Mouse (Mus musculus) left cerebral cortex, postnatal 36 days (tissue): ENCODE data around the gene Ckap5. TPM values are rescaled to one million over a fixed set of nuclear protein-coding genes. Genes with fewer than 3 reads are reported as not detected.
A peak's percentile ranks its signal among the peaks of the same experiment; 100 is the strongest.
"Not testable (repeated sequence)": the region's sequence is repeated elsewhere in the genome, so short reads cannot be mapped to it uniquely, and the experiment has no call there.

Experiments
- DNase-seq, 2 experiments: peaks; one replicate each; pipeline ENCODE4 v3.0.0; 2021 to 2022; ENCODE audit warnings: low spot score in 2 of 2, mixed read lengths in 1 of 2
- intact Hi-C: fragments of 180-260 bp; cut with DNase I; formaldehyde crosslinking; loops from one replicate; pipeline ENCODE4 v1.15.1; 2025
- total RNA-seq, 2 experiments: library from RNA; stranded (reverse); gene quantifications; 2 replicates each; pipeline ENCODE4 v1.2.3; 2021

Gene Ckap5
- total RNA-seq = 100 to 1,000 TPM; 125 to 130 TPM

DNA sequence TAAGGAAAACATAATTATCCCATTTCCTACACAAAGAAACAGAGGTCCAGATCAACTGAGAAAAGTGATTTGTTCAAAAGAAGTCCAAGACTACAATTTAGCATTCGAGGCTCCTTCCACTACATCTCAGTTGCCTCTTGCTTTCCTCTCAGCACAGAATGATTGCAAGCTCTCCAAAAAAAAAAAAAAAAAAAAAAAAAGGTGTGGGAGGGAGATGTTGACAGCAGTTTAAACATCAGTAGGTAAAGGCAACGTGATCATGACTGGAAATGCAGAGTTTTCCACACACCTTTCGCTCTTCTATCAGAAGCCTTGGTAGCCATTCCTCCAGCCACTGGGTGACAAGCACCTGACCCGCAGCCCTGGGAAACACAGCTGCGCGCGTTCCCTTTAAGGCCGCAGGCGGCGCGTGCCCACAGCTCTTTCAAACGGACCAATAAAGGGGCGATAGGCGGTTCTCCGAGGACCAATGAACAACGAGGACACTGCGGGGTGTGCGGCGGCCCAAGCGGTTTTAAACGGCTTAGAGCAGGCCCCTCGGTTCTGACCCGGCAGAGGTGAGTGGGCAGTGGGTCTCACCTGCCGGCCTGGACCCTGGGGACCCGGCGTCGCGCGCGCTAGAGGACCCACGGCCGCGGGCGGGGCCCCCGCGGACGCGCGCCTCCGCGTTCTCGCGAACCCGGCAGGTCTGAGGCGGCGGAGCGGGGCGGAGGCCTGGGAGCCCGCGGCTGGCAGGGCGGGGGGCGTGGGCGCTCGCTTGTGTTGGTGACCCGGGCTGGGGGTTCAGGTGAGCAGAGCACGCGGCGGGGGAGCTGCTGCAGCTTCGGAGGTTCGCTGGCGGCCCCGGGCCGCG, at the start of gene Ckap5:
Ckap5 (plus strand) TSS at position 469 of the 853 bp plus-strand sequence.
- intact Hi-C loops = no loop called here

DNA sequence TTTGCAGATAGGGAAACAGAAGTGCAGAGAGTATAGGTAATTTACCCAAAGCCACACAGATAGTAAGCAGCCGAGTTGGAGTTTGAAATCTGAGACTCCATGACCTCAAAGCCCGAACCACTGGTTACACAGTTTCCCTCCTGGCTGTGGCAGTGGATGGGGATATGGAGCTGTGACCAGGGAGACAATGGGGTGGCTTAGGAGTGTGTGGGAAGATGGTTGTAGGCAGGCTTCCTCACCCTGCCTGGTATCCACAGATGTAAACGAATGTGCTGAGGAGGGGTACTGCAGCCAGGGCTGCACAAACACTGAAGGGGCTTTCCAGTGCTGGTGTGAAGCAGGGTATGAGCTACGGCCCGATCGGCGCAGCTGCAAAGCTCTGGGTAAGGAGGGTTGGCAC, 49.7 kb upstream of the Ckap5 start:
- DNase-seq = no peak

More for the DNA sequence above, at the start of gene Ckap5:
- peak; percentile 92 to 93 for DNase-seq

DNA sequence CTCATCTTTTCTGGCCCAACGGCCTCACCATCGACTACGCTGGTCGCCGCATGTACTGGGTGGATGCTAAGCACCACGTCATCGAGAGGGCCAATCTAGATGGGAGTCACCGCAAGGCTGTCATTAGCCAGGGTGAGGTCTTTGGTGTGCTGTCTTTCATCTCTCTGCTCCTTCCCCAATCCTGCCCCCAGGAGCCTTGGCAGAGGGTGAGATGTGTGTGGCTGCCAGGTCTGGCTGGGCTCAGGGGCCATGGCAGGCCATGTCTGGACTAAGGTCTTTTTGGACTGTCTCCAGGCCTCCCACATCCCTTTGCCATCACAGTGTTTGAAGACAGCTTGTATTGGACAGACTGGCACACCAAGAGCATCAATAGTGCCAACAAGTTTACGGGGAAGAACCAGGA, 46.2 kb upstream of the Ckap5 start:
- DNase-seq = no peak
- intact Hi-C loops = loop anchor here (2.0 to 5.0 kb wide), 2 partner anchors 194 to 368 kb away; no protein-coding TSS in a partner anchor

More for the DNA sequence above, 49.7 kb upstream of the Ckap5 start:
- intact Hi-C loops = no loop called here

DNA sequence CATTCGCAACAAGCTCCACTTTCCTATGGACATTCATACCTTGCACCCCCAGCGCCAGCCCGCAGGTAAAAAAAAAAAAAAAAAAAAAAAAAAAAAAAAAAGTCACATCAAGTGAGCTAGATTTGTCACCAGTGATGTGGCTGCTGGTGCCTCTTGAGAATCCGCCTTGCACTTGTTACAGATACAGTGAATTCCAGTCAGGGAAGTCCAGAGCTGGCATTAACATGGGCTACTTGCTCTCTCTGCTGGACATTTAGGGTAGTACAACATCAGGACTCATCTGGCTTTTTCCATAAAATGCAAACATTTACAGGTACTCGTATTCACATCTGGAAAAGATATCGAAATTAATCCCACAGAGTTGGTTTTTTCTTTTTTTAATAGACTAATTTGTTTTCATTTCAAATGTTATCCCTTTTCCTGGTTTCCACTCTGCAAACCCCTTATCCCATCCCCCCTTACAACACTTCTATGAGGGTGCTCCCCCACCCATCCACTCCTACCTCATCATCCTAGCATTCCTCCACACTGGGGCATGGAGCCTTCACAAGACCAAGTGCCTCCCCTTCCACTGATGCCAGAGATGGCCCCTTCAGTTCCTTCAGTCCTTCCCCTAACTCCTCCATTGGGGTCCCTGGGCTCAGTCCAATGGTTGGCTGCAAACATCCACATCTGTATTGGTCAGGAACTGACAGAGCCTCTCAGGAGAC, 45.6 kb upstream of the Ckap5 start:
- intact Hi-C loops = loop anchor here (2.0 to 5.0 kb wide), 2 partner anchors 194 to 369 kb away; no protein-coding TSS in a partner anchor
- DNase-seq = peak in 1 of 2 experiments; percentile 50

DNA sequence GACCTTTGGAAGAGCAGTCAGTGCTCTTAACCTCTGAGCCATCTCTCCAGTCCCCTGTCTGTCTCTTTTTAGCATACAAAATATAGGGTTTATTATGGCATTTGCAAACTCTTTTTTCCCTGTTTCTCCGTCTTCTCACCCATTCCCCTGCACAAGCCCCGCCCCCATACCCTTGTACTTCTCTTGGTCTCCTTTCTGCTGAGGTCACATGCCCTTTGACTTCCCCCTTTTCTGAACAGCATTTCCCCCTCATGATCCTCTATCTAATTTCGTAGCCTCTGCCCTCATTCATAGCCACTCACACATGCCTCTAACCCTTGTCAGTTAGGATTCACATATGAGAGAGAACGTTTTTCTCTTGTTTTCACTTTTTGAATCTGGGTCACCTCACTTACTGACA, 41.9 kb upstream of the Ckap5 start:
- intact Hi-C loops = loop anchor here (5.0 kb wide), 1 partner anchor 372 kb away; no protein-coding TSS in a partner anchor
- no peak for DNase-seq

DNA sequence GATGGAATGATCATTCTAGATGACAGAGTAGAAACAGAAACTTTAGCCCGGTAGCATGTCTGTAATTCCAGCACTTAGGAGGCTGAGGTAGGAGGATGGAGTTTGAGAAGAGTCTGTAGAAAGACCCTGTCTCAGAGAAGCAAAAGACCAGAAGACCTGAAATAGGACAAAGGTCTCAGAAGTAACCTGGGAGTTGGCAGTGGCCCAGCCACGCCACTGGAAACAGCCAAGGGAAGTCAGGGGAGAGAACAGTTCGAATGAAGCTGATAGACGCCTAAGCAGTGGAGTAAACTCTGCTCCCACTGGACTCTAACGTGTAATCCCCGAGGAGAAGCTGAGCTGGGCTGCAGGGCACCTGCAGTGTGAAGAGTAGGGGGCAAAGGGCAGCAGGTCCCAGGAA, 41.3 kb upstream of the Ckap5 start:
- no peak for DNase-seq
- intact Hi-C loops = no loop called here

- intact Hi-C loops, DNase-seq: not testable (repeated sequence)
Measured at GRCm38 (mm10) chr2:91487295-91487694, 39.3 kb upstream of the Ckap5 start.

DNA sequence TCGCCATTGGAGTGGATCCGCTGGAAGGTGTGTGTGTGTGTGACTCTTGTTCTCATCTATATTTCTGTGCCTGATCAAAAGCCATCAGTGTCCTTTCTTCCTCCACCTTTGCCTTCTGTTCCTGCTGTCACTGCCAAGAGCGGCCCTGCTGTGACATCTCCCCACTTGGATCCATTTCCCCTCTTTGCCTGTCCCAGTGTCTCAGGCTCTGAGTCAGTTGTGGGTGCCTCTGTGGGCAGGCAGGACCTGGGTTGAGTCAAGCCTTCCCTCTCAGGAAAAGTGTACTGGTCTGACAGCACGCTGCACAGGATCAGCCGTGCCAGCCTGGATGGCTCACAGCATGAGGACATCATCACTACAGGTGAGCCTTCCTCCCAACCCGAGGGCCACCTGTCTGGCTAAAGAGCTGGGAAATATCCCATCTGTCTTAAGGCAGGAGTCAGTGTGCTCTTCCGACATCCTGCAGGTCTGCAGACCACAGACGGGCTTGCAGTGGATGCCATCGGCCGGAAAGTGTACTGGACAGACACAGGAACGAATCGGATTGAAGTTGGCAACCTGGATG, 34.4 kb upstream of the Ckap5 start:
- intact Hi-C loops = no loop called here
- DNase-seq = no peak

DNA sequence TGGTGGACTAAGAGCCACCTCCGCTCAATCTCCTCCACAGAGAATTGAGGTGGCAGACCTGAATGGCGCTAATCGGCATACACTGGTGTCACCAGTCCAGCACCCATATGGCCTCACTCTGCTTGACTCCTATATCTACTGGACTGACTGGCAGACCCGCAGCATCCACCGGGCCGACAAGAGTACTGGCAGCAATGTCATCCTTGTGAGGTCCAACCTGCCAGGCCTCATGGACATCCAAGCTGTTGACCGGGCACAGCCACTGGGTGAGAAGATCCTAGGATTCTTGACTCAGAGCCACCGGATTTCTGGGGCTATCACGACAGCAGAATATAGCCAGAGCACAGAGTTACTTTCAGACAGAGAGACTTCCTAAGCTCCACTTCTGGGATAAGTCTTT, 32.6 kb upstream of the Ckap5 start:
- intact Hi-C loops = no loop called here
- DNase-seq = no peak

GRCm38 (mm10) chr2:91498093-91498719, 28.4 kb upstream of the Ckap5 start:
- DNase-seq = no peak
- intact Hi-C loops = no loop called here

DNA sequence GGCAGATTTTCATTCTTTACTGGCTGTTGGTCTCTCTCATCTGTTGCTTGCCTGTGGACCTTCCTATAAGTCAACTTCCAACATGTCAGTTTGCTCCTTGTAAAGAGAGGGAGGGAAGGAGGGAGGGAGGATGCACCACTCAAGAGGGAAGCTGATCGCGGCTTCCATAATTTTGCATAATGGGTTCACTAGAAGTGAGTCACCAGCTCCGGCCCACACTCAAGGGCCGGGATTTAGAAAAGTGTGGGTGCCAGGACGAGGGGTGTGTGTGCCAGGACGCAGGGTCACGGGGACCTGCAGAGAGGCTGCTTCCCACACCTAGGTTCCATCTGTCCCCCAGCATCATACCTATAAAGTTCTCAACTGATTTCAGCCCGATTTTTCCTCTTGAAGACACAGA, 18.5 kb upstream of the Ckap5 start:
- DNase-seq = no peak

GRCm38 (mm10) chr2:91517186-91517585, 9.4 kb upstream of the Ckap5 start:
- no peak for DNase-seq
- intact Hi-C loops = no loop called here

More for the DNA sequence above, 18.5 kb upstream of the Ckap5 start:
- intact Hi-C loops = no loop called here

DNA sequence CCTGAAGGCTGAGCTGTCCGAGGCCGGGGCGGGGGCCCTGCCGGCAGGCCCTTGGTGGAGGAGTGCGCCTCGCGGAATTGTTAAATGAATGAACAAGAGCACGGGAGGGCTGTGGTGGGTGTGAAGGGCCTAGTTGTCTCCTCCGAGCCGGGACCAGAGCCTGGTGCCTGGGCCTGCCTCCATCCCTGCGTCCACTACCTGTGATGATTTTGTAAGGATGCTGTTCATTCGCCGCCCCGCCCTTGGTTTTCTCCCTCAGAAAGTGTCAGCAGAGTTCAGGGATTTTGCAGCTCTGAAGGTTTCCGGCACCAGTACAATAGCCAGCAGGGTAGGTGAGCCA, 555 bp downstream of the Ckap5 start:
- peak in 1 of 2 experiments; percentile 50 for DNase-seq
- intact Hi-C loops = no loop called here

- intact Hi-C loops = no loop called here
- peak; percentile 65 to 69 for DNase-seq
Measured at GRCm38 (mm10) chr2:91537588-91538205, 11.1 kb downstream of the Ckap5 start.

- DNase-seq = no peak
- intact Hi-C loops = loop anchor here (5.0 kb wide), 1 partner anchor 34 kb away; no protein-coding TSS in a partner anchor
Measured at GRCm38 (mm10) chr2:91568125-91568524, 41.6 kb downstream of the Ckap5 start.

DNA sequence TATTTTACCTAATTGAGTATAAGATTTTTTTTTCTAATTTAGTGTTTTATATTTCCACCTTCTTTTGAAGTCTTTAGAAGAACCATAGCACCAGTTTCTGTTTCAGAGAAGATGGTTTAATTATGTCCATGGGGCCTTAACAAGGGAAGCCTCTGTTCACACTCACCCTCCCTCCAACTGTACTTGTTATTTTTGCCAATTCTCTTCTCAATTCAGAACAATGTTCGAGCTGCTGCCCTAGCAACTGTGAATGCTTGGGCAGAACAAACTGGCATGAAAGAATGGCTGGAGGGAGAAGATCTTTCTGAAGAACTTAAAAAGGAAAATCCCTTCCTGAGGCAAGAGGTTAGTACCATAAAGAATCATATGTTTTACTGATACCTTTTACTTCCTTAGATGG, 54.3 kb downstream of the Ckap5 start:
- intact Hi-C loops = no loop called here
- DNase-seq = peak; percentile 6 to 8

DNA sequence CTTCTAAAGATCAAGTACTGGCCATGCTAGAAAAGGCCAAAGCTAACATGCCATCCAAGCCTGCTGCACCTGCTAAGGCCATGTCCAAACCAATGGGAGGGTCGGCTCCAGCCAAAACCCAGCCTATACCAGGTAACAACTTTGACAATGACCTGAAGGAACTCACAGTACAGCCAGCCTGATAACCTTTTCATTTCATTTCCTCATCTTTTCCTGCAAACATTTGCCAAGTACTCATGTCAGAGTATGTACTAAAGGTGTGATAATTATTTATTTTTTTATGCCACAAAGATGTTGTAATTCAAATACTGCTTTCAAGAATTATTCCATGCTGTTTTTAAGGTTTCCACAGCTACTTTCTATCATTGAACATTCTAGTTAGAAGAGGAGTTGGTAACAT, 59.7 kb downstream of the Ckap5 start:
- DNase-seq = no peak
- intact Hi-C loops = no loop called here

DNA sequence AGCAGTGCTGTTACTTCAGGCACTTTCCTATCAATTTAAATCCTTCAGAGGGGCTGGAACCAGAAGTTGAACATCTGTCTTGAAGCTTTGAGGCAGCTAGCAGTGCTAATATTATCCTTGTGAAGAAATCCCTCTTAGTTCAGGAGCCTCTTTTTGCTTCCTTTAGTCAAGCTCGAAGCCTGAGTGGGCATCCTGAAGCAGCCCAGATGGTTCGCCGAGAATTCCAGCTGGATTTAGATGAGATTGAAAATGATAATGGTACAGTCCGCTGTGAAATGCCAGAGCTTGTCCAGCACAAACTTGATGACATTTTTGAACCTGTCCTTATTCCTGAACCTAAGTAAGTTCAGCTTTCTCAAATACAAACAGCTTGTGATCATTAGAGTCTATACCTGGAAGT, 73.9 kb downstream of the Ckap5 start:
- DNase-seq = peak; percentile 14 to 16
- intact Hi-C loops = loop anchor here (5.0 kb wide), 1 partner anchor 33 kb away; no protein-coding TSS in a partner anchor

DNA sequence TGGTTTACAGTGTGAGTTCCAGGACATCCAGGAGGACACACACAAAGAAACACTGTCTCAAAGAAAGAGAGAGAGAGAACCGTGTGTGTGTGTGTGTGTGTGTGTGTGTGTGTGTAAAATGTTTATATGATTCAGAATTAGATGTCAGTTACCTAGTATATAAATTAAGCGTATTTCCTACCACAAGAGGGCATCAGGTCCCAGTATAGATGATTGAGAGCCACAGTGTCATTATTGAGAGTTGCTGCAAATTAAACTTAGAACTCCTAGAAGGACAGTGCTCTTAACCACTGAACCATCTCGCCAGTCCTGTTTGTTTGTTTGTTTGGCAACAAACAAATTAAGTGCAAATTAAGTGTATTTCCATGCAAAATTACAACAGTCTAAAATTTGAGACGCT, 75.8 kb downstream of the Ckap5 start:
- DNase-seq = no peak
- intact Hi-C loops = loop anchor here (5.0 kb wide), 1 partner anchor 35 kb away; no protein-coding TSS in a partner anchor
